Mouse (Mus musculus) kidney, adult 11 months (tissue): Measurements from ENCODE around the gene Prkcsh.

Experiments used
- DNase-seq: peaks from one replicate; pipeline ENCODE4 v3.0.0; 2022

Gene Prkcsh

GRCm38 (mm10) chr9:22002194-22003162 is at the start of gene Prkcsh, which contains the start of gene Ccdc151:
Gene Prkcsh (plus strand): TSS chr9:22002806.
Gene Ccdc151 (minus strand): TSS chr9:22002634.
- peak; percentile 100 for DNase-seq

GRCm38 (mm10) chr9:21953600-21953999 is 49.0 kb upstream of the Prkcsh start:
- no peak for DNase-seq

- DNase-seq = no peak
Observed at GRCm38 (mm10) chr9:21954635-21955034, 48.0 kb upstream of the Prkcsh start.

- DNase-seq = no peak
Observed at GRCm38 (mm10) chr9:21955225-21955569, 47.4 kb upstream of the Prkcsh start.

GRCm38 (mm10) chr9:21955570-21956281 is 46.9 kb upstream of the Prkcsh start, which contains the start of gene Swsap1:
Gene Swsap1 (plus strand): TSS chr9:21955755.
- DNase-seq = peak; percentile 99

GRCm38 (mm10) chr9:21958372-21958771 is 44.2 kb upstream of the Prkcsh start:
- no peak for DNase-seq

GRCm38 (mm10) chr9:21959244-21959643 is 43.4 kb upstream of the Prkcsh start:
- DNase-seq = no peak

- peak; percentile 63 for DNase-seq
Observed at GRCm38 (mm10) chr9:21960135-21960534, 42.5 kb upstream of the Prkcsh start.

- peak; percentile 46 for DNase-seq
Observed at GRCm38 (mm10) chr9:21960558-21961208, 41.9 kb upstream of the Prkcsh start.

GRCm38 (mm10) chr9:21961366-21961980 is 41.1 kb upstream of the Prkcsh start:
- no peak for DNase-seq

- no peak for DNase-seq
Observed at GRCm38 (mm10) chr9:21962010-21962409, 40.6 kb upstream of the Prkcsh start.

- peak; percentile 49 for DNase-seq
Observed at GRCm38 (mm10) chr9:21962416-21963059, 40.1 kb upstream of the Prkcsh start.

GRCm38 (mm10) chr9:21963417-21963816 is 39.2 kb upstream of the Prkcsh start, which contains the start of gene Epor:
Gene Epor (minus strand): TSS chr9:21963506.
- DNase-seq = no peak

GRCm38 (mm10) chr9:21968883-21969282 is 33.7 kb upstream of the Prkcsh start:
- no peak for DNase-seq

GRCm38 (mm10) chr9:21969304-21969703 is 33.3 kb upstream of the Prkcsh start:
- DNase-seq = no peak

- DNase-seq = no peak
Observed at GRCm38 (mm10) chr9:21976626-21977175, 25.9 kb upstream of the Prkcsh start.

- no peak for DNase-seq
Observed at GRCm38 (mm10) chr9:21977331-21977730, 25.3 kb upstream of the Prkcsh start.

- no peak for DNase-seq
Observed at GRCm38 (mm10) chr9:21977972-21978371, 24.6 kb upstream of the Prkcsh start.

- peak; percentile 62 for DNase-seq
Observed at GRCm38 (mm10) chr9:21978398-21979128, 24.0 kb upstream of the Prkcsh start.

GRCm38 (mm10) chr9:21983911-21984310 is 18.7 kb upstream of the Prkcsh start:
- no peak for DNase-seq
